Mouse (Mus musculus) frontal cortex, postnatal 14 days (tissue): ENCODE measurements around the gene Inppl1.

Source experiments
- DNase-seq, 2 experiments: peaks; one replicate each; pipeline ENCODE4 v3.0.0; 2022; ENCODE audit warnings: low spot score in 2 of 2

Inppl1 gene

GRCm38 (mm10) chr7:101837606-101838471, at the start of gene Inppl1:
Inppl1 (minus strand) TSS chr7:101838229.
- DNase-seq, result peak; percentile 63 to 66

GRCm38 (mm10) chr7:101886274-101886673, 48.2 kb upstream of the Inppl1 start:
- DNase-seq, result no peak

GRCm38 (mm10) chr7:101884160-101884559, 46.1 kb upstream of the Inppl1 start:
- DNase-seq, result no peak

GRCm38 (mm10) chr7:101882413-101883154, 44.6 kb upstream of the Inppl1 start:
- no peak for DNase-seq

- DNase-seq, result no peak
These were observed 42.8 kb upstream of the Inppl1 start for GRCm38 (mm10) chr7:101880855-101881254.

- no peak for DNase-seq
These were observed 37.9 kb upstream of the Inppl1 start for GRCm38 (mm10) chr7:101875978-101876377.

GRCm38 (mm10) chr7:101871296-101871695, 33.3 kb upstream of the Inppl1 start:
- DNase-seq, result no peak

GRCm38 (mm10) chr7:101870629-101871028, 32.6 kb upstream of the Inppl1 start, which contains the start of gene Folr1:
Folr1 (minus strand) TSS chr7:101870788.
- no peak for DNase-seq

- no peak for DNase-seq
These were observed 31.1 kb upstream of the Inppl1 start for GRCm38 (mm10) chr7:101869163-101869500.

- no peak for DNase-seq
These were observed 30.5 kb upstream of the Inppl1 start for GRCm38 (mm10) chr7:101868241-101869162.

GRCm38 (mm10) chr7:101867482-101867881, 29.5 kb upstream of the Inppl1 start:
- no peak for DNase-seq

- DNase-seq, result no peak
These were observed 28.6 kb upstream of the Inppl1 start for GRCm38 (mm10) chr7:101866491-101867265.

GRCm38 (mm10) chr7:101863415-101863814, 25.4 kb upstream of the Inppl1 start, which contains the start of gene Anapc15:
Anapc15 (plus strand) TSS chr7:101863715.
- no peak for DNase-seq

- no peak for DNase-seq
These were observed 24.3 kb upstream of the Inppl1 start for GRCm38 (mm10) chr7:101862291-101862690.

- DNase-seq, result no peak
These were observed 22.9 kb upstream of the Inppl1 start for GRCm38 (mm10) chr7:101860978-101861377.

GRCm38 (mm10) chr7:101858362-101858761, 20.3 kb upstream of the Inppl1 start:
- DNase-seq, result no peak

GRCm38 (mm10) chr7:101857094-101857493, 19.1 kb upstream of the Inppl1 start, which contains the start of gene Folr2:
Folr2 (minus strand) TSS chr7:101857194.
- DNase-seq, result no peak

- no peak for DNase-seq
These were observed 15.8 kb upstream of the Inppl1 start for GRCm38 (mm10) chr7:101853816-101854215.

GRCm38 (mm10) chr7:101852846-101853245, 14.8 kb upstream of the Inppl1 start:
- no peak for DNase-seq

GRCm38 (mm10) chr7:101851689-101852088, 13.7 kb upstream of the Inppl1 start:
- no peak for DNase-seq

- no peak for DNase-seq
These were observed 9.9 kb upstream of the Inppl1 start for GRCm38 (mm10) chr7:101847934-101848333.
